Mouse (Mus musculus): ENCODE results near the gene Dscaml1.

- TF ChIP-seq CTCF (IDR thresholded peaks at IDR 0.05; ENCODE audit: low read depth) (no peak), EP300 (optimal IDR thresholded peaks at IDR 0.05) (no peak)
Observed at GRCm38 (mm10) chr9:45418252-45418651, 8.2 kb upstream of the Dscaml1 start.
